Mouse (Mus musculus) ES-CJ7 (cell line): Measurements from ENCODE around the gene Cd164l2.
A peak's percentile ranks its signal among the peaks of the same experiment; 100 is the strongest.

Experiments
- DNase-seq: peaks from one replicate; pipeline ENCODE4 v3.0.0; 2011; ENCODE audit warnings: low read depth, low spot score

The Cd164l2 gene

GRCm38 (mm10) chr4:133211751-133212561 is at the start of gene Cd164l2, which contains the start of gene Gpr3:
Cd164l2 (plus strand) TSS chr4:133212131.
Gpr3 (minus strand) TSS chr4:133212536.
- DNase-seq: no peak

DNA sequence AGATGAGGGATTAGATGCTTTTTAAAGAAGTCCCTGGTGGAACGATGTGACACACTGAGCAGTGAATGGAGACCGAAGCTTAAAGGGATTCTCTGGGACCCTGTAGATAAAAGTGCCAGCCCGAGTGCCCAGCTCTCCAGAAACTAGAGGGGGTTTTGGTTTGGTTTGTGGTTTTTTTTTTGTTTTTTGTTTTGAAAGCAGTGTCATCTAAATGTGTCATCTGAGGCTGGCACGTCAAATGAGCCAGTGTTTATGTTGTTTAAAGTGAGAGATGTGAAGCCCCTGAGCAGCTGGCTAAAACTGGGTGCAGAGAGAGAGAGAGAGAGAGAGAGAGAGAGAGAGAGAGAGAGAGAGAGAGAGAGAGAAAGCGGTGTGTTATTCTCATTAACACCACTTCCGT is 49.7 kb upstream of the Cd164l2 start:
- DNase-seq: no peak

GRCm38 (mm10) chr4:133166773-133167172 is 45.2 kb upstream of the Cd164l2 start:
- no peak for DNase-seq

- DNase-seq: peak; percentile 32
These were observed 42.5 kb upstream of the Cd164l2 start for GRCm38 (mm10) chr4:133169237-133170055.

DNA sequence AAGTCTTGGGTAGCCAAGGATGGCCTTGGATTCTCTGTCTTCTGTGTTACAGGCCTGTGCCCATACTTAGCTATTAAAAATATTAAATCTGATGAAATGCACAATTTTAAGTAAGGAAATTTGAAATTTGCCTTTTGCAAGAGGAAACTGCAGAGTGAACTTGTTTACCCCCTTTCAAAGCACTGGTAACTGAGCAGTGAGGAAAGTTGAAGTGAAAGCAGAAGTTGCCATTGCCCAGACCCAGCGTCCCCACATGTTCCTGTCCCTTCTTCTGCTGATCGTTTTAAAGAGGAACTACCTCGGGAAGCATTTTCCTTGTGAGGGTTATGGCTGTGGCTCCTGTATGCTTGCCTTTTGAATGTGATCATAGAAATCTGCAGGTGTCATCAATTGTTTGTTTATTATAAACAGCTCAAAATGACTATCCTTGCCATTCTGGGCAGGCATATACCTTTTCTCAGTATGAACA is 41.8 kb upstream of the Cd164l2 start:
- DNase-seq: no peak

DNA sequence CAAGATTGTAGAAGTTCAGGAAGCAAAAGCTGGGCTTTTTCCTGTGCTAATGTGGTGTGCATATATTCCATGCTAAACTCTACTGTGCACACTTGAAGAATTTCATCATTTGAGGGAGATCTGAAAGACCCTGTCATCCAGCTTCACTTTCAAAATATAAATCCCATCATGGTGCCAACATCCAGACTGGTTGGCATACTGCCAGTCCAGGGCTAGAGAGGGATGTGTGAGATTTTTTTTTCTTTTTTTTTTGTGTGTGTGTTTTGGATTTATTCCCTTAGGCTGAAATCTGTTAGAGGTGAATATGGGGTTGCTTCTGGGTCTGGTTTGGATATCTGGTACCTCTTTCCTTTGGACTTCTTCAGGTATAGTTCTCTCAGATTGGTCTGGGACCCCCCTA is 41.3 kb upstream of the Cd164l2 start:
- no peak for DNase-seq

DNA sequence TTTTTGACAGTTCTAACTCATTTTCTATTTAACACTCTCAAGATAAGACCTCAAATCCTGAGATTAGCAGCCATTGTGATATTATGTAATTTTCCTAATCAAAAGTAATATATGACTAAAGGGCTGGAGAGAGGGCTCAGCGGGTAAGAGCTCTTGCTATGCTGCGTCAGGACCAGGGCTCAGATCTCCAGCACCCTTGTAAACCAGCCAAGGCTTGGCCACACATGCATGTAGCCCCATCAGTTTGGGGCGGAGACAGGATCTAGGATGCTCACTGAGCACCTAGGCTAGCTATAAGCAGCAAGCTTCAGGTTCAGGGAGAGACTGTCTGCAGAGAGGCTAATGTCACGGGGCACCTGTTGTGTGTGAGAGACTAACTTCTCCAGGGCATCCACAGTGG is 39.5 kb upstream of the Cd164l2 start:
- no peak for DNase-seq

DNA sequence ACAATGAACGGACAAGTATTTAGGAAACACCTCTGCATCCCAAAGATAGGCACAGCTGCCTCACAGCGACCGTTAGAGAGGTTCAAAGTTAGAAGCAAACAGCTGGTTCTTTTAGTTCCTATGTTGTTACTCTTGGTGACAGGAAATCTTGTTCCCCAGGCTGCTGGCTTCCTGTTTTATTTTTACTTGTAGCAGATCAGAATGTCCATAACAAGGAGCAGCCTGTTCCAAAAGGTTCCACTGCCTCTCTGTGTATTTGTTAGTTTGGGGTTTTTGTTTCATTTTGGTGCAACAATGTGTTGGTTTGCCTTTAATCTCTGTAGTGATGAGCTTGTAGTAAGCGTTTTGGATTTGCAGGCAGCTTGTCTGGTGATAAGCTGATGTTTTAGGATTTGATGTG is 37.6 kb upstream of the Cd164l2 start:
- no peak for DNase-seq

GRCm38 (mm10) chr4:133175274-133175673 is 36.7 kb upstream of the Cd164l2 start:
- DNase-seq: no peak

GRCm38 (mm10) chr4:133175998-133176760 is 35.8 kb upstream of the Cd164l2 start:
- no peak for DNase-seq

DNA sequence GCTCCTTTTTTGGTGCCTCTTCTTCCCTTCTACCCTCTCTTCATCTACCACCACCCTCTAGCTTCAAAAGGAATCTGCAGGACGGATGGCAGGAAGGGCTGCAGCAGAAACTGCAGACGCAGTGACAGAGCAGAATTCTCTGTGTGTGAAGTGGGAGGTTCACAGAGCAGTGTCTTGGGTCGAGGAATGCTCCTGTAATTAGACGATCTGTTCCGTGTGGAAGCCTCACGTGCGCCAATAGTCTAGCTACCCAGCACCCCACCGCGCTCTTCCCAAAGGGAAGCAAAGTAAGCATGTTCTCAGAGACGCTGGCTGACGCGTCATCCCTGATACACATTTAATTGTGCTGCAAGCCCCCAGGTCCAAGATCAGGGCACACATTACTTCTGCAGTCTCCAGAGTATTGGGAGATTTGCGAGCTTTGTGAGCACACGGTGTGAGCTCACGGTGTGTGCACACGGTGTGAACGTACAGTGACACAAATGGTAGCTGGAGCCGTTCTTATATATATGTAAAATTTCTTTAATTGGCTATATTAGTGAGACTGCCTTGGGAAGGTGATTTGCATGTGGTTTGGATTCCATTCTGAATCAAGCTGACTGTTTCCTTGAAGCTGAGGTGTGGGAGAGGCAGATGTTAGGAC is 35.0 kb upstream of the Cd164l2 start:
- DNase-seq: no peak

GRCm38 (mm10) chr4:133178305-133178704 is 33.6 kb upstream of the Cd164l2 start:
- no peak for DNase-seq

- no peak for DNase-seq
These were observed 32.7 kb upstream of the Cd164l2 start for GRCm38 (mm10) chr4:133179258-133179657.

- DNase-seq: no peak
These were observed 29.4 kb upstream of the Cd164l2 start for GRCm38 (mm10) chr4:133182439-133183033.

DNA sequence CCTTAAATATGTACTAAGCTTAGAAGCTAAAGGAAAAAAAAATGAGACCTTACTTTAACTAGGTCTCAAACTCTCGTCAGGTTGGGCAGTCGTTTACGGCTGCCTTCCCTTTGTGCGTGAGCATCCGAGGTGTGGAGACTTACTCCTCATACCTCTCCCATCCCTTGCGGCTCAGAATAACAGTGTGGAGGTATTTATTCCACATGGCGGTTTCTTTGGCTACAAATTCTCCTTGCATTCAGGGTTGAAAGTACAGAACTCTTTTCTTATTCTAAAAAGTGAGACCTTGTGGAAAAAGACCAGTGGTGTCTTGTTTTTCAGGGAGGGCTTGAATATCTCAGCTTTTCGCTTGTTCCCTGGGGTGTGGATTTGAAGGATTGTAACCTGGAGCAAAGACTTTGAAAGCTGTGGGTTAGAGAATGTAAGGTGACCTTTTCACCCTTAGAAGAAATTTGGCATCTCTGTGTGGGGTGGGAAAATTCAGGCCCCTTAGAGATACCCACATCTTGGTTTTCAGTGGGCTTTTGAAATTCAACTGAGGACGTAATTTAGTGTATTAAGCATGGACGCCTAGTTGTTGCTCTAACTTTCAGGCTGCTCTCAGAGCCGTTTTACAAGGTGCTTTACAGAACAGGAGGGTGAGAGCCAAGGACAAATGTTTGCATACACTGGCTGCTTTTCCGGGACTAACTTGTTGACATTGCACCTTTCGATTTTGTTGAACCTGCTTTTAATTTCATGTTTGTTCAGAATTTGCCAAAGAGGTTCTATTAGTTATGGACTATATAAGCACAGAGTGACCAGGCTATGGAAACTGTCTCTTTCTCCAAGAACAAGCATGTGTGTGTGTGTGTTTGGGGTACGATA is 27.7 kb upstream of the Cd164l2 start:
- DNase-seq: peak; percentile 69

DNA sequence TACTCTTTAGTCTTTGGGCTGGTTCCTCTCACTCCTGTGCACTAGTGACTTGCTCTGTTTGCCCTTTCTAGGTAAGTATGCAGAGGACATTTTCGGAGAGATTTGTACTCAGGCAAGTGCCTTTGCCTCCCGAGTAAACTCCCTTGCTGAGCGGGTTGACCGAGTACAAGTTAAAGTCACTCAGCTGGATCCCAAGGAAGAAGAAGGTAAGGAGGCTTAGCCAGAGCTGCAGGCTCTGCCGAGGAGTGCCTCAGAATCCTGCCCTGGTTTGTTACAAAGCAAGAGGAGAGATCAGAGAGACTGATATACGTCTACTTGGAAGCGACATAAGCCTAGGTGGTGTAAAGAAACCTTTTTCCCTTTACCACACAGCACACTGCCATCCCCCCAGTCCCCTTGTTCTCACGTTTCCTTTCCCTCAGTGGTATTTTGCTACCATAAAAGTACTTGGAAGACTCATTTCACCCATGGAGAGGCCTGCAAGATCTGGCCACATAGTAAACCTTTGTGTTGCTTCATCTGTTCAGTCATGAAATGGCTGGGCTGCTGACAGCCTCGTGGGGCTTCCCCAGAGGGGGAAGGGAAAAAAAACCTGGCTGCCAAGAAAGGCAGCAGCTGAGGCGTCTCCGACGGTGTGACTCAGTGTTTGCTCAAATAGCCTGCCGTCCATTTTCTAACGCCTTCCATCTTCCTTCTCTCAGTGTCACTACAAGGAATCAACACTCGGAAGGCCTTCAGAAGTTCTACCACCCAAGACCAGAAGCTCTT is 26.8 kb upstream of the Cd164l2 start:
- no peak for DNase-seq

GRCm38 (mm10) chr4:133185893-133186292 is 26.0 kb upstream of the Cd164l2 start:
- no peak for DNase-seq

- no peak for DNase-seq
These were observed 25.1 kb upstream of the Cd164l2 start for GRCm38 (mm10) chr4:133186856-133187255.

DNA sequence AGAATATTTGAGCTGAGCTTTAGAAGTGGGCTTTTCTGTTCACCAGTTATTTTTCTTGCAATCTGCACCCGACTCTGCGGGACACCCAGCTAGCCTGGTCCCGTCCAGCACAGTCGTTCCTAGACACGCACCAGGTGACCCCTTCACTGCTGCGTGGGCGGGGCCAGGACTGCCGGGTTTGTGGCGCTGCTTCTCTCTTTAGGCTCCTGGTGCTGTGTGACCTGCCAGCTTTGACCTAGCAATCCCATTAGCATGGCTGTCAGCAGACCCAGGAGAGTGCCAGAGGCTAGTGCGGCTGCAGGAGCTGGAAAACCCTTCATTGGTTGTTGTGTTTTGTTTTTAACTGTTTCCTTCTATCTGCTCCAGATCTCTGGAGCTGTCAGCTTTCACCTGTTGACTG is 22.5 kb upstream of the Cd164l2 start:
- DNase-seq: no peak
